Mouse (Mus musculus): ENCODE measurements around the gene Adarb2.

- TF ChIP-seq POLR2A (IDR thresholded peaks at IDR 0.05; ENCODE audit: borderline replicate concordance, control insufficient read depth, low read depth, low read length), result no peak
- TF ChIP-seq CTCF (IDR thresholded peaks at IDR 0.05; ENCODE audit: control insufficient read depth, insufficient read depth, low read length), result no peak
Measured at GRCm38 (mm10) chr13:8584257-8585005, 381.8 kb downstream of the Adarb2 start.
